Mouse (Mus musculus): ENCODE results near the gene Slc40a1.

Slc40a1 gene

DNA sequence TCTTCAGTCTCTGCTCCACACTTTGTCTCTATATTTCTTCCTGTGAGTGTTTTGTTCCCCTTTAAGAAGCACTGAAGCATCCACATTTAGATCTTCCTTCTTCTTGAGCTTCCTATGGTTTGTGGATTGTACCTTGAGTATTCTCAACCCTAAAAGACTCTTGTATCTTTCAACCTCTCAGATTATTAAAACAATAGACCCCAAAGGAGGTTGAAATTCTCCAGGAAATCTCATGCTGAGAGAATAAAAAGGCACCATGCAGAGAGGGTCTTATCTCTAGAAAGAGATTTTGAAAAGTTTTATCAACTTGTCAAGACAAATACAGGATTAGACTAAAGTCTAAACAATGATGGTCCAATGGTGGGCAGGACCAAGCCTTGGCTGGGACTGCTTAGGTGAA lies 42.9 kb downstream of the Slc40a1 start:
- DNase-seq (ENCODE audit: low read depth) = no peak

GRCm38 (mm10) chr1:45882076-45882475 lies 44.2 kb downstream of the Slc40a1 start:
- DNase-seq (ENCODE audit: low read depth) = no peak

DNA sequence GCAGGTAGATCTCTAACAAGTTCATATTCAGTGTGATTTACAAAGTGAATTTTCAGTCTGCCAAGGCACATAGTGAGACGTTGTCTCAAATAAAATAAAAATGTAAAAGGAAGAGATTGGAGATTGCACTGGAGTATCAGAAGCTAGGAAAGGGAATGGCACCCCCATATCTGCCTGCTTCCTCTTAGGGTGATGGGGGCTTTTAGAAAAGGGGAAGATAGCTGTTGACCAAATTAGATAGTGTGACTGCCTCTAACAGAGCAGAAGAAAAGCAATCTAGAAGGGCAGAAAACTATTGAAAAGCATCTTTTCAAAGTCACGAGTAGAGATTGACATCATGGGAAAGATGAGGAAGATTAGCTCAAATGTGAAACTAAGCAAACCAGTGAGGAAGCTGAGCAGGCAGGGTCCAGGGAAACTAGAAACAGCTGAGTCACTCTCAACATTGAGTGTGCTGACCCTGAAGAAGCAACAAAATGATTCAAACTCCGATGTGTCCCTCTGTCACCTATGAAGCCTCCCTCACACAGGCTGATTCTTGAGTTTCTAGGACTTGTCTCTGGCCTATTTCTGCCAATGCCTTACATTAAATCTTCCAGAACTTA lies 45.0 kb downstream of the Slc40a1 start:
- no peak for DNase-seq (ENCODE audit: low read depth)

- DNase-seq (ENCODE audit: low read depth) = no peak
Measured at GRCm38 (mm10) chr1:45877463-45877862, 48.9 kb downstream of the Slc40a1 start.

DNA sequence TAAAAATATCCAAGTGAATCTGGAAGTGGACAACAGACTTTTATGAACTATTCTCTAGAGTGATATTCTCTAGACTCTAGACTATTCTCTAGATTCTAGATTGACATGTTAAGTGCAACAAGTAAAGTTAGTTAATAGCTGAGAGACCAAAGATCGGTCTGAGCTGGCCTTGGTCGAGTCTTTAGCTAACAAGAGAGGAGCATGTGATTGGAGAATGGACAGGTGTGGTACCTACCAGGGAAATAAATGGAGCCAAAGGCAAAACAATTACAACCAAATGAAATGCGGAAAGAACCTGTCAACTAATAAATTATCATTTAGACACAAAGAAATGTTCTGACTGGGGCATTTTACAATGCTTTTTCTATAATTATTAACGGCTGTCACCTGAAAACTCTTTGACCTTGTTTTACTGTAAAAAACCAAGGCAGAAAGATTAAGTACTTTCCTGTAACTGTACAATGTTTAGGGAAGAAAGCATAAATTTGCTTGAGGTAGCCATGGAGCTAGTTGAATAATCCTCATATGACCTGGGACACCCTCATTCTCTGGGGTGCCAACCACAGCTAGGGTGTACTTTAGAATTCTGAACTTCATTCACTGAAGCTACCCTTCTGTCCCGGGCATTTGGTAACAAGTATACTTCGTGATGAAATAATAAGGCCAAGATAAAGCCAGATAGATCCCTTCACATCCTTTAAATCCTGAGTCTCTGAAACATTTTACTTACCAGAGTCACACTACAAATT lies 49.7 kb downstream of the Slc40a1 start:
- DNase-seq (ENCODE audit: low read depth) = no peak

DNA sequence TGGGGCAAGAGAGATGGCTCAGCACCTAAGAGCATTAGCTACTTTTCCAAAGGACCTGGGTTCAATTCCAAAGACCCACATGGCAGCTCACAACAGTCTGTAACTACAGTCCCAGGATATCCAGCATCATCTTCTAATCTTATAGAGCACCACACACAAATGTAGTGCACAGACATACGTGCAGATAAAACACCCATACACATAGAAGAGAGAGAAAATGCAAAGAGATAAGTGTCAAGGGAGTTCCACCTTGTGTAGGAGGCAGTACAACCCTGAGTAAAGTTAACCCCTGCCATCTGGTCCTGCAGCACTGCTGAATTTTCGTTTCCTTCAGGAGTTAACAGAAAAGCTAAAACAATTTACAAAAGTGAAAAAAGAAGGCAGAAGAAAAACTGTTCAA lies 50.7 kb downstream of the Slc40a1 start:
- no peak for DNase-seq (ENCODE audit: low read depth)

GRCm38 (mm10) chr1:45873250-45873649 lies 53.1 kb downstream of the Slc40a1 start:
- no peak for DNase-seq (ENCODE audit: low read depth)

- no peak for DNase-seq (ENCODE audit: low read depth)
Measured at GRCm38 (mm10) chr1:45868479-45869137, 57.7 kb downstream of the Slc40a1 start.

GRCm38 (mm10) chr1:45868050-45868449 lies 58.3 kb downstream of the Slc40a1 start:
- no peak for DNase-seq (ENCODE audit: low read depth)

DNA sequence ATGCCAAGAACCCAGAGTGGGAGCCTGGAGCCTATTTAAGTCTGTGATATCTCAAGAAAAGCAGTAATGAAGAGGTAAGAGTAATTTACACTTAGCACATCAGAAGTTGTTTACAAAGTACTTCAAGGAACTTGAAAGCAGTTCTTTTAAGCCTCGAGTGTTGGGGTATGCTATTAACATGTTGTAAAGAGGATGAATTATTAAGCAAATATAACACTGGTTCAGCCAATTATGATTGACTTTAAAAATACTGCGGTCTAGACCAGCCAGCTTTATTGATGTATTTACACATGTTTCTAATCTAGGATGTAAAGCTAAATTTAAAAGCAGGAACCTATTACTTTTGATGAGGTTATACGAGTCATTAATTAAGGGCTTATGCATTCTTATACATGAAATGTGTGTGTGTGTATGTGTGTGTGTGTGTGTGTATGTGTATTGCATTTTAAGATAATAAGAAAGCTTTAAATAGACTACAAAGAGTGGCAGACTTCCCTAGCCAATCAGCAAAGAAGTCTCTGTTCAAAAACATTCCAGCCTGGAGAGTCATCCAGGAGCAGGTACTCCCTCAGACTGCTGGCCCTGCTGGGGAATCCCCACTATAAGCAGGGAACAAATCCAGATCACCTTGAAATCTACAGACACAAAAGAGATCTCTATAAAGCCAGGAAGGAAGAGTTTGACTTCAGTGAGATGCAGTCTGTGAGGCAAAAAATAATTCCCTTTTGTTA lies 59.9 kb downstream of the Slc40a1 start:
- no peak for DNase-seq (ENCODE audit: low read depth)

- DNase-seq (ENCODE audit: low read depth) = no peak
Measured at GRCm38 (mm10) chr1:45865727-45866126, 60.6 kb downstream of the Slc40a1 start.

DNA sequence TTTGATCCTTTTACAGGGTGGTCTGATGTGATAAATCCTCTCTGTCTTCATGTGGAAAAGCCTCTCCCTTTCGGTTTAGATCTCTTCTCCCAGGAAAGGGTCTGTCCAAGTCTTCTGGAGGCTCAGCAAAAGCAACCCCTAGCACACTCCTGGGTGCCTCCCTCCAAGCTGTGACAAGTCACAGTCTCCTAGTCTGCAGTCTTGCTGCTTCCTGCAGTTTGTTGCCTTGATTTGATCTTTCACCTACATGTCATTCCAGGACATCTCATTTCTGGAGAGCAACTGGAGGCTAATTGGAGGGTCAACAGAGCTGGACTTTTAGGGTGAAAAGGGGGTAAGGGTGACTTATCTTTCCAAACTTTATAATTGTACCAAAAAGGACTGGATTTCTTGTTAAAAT lies 61.0 kb downstream of the Slc40a1 start:
- no peak for DNase-seq (ENCODE audit: low read depth)

- no peak for DNase-seq (ENCODE audit: low read depth)
Measured at GRCm38 (mm10) chr1:45864564-45865014, 61.7 kb downstream of the Slc40a1 start.

DNA sequence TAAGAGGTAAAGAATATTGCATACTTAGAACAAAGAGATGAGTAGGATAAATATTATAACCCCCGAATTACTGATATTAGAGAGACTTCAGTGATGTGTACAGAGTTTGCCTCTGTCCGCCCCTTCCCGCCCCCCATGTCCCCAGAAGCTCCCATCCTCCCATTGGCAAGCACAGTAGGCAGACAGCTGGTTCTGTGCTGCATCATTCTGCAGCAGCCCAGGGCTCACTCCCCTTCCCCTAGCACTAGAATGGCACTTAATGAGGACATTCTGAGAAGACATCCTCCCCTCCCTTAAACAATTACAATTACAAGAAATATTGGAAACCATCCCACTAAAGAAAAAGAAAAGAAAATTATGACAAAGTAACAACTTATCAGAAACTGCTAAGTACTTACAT lies 62.7 kb downstream of the Slc40a1 start:
- no peak for DNase-seq (ENCODE audit: low read depth)

DNA sequence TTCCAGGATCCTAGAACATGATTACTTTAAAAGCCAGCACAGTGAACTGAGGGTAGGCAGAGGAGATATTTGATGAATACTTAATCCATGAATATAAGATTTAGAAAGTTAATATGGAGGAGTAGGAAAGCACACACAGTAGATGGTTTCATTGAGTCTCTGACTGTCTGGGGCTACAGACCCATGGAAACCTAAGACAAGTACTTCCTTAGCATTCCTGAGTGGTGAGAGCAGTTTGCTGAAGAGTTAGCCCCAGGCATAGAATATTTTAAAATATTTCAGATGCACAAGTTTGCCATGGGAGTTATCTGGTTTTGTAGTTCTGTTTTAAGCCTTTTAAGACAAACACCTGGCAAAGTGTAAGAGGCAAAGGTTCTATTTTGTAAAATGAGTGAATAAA lies 65.2 kb downstream of the Slc40a1 start:
- no peak for DNase-seq (ENCODE audit: low read depth)

DNA sequence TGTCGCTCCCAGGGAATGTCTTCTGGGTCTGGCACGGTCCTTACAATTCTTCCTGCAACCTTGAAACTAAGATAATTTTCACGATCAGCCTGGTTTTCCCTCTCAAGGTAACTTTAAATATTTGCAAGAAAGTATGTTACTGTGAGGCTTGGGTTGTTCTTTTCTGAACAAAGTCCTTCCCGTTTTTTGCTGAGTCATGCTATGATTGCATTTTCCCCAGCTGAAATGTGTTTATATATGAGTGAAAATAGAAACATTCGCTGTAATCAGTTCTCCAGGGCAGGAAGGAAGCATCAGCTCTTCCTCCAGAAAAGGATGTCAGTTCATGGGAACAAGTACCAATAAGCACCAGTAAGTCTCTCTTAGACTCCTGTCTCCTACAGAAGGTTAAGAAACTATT lies 66.0 kb downstream of the Slc40a1 start:
- DNase-seq (ENCODE audit: low read depth) = no peak
